Mouse (Mus musculus): Measurements from ENCODE around the gene Ms4a6c.
"Not testable (repeated sequence)": the region's sequence is repeated elsewhere in the genome, so short reads cannot be mapped to it uniquely, and the experiment has no call there.

The Ms4a6c gene

DNA sequence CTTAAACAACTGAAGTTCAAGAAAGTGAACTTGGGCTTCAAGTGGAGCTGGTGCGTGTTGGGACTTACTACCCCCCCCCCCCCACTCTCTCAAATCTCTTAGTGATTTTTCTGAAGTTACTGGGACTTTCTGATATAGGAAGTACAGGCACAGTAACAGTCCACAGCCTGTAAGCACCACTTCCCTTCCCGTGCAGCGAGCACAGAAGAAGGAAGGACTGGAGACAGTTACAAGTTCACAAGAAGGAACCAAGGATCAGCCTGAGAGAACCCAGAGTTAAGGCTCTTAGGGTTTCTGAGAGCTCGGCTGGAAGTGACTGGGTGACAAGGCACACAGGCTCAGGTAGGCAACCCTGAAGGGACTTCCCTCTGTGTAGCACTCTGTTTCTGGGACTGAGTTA is at the start of gene Ms4a6c:
Gene Ms4a6c, plus strand, starts transcription at position 152 of the 400 bp plus-strand sequence.
- not testable (repeated sequence) for DNase-seq

DNA sequence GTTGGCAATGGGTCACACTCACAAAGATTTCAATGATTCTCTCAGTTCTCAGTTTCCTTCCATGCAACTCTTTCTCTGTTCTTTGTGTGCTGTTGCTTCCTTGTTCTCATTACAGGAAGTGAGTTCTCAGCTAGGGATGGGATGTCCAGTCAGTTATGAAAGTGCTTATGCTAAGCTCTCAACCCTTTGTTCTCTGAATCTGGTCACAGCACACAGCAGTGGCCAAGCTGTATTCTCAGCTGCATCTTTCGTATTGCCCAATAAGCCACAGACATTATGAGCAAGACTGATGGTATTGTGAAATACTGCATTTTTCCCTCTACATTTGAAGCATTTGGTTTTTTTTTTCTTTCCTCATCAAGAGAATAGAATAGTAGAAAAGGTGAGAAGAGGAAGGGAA is 38.0 kb upstream of the Ms4a6c start:
- DNase-seq: not testable (repeated sequence)

DNA sequence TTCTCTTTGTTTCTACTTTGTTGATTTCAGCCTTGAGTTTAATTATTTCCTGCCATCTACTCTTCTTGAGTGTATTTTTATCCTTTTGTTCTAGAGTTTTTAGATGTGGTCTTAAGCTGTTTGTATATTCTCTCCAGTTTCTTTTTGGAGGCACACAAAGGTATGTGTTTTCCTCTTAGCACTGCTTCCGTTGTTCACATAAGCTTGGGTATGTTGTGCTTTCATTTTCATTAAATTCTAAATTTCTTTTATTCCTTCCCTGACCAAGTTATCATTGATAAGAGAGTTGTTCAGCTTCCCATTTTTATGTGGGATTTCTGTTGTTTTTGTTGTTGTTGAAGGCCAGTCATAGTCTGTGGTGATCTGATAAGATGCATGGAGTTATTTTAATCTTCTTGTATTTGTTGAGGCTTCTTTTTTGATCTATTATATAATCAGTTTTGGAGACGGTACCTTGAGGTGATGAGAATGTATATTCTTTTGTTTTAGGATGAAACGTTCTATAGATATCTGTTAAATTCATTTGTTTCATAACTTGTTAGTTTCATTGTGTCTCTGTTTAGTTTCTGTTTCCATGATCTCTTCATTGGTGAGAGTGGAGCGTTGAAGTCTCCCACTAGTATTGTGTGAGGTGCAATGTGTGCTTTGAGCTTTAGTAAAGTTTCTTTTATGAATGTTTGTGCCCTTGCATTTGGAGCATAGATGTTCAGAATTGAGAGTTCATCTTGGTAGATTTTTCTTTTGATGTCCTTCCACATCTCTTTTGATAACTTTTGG is 33.9 kb upstream of the Ms4a6c start:
- DNase-seq: no peak

GRCm38 (mm10) chr19:11443338-11443737 is 25.8 kb upstream of the Ms4a6c start, which contains the start of gene Ms4a4b:
TSS of gene Ms4a4b (plus strand) at chr19:11443553.
- DNase-seq: no peak

GRCm38 (mm10) chr19:11443964-11444363 is 25.2 kb upstream of the Ms4a6c start:
- DNase-seq: no peak

- no peak for DNase-seq
These were observed 21.9 kb upstream of the Ms4a6c start for GRCm38 (mm10) chr19:11447238-11447637.

DNA sequence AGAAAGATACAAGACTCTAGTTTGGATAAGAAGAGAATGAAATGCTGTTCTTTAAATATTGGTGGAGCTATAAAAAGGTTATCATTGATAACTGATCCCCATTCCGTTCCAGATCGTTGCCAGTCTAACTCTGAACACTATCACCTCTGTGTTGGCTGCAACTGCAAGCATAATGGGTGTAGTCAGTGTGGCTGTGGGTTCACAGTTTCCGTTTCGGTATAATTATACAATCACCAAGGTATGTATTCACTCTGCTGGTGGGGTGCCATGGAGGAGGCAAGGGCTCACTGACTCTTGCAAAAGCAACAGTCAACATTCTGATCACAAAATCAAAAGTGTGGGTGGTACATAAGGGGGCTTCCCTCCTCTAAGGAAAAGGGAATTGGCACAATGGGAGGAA is 10.1 kb upstream of the Ms4a6c start:
- DNase-seq: not testable (repeated sequence)

GRCm38 (mm10) chr19:11464795-11465194 is 4.4 kb upstream of the Ms4a6c start:
- not testable (repeated sequence) for DNase-seq

DNA sequence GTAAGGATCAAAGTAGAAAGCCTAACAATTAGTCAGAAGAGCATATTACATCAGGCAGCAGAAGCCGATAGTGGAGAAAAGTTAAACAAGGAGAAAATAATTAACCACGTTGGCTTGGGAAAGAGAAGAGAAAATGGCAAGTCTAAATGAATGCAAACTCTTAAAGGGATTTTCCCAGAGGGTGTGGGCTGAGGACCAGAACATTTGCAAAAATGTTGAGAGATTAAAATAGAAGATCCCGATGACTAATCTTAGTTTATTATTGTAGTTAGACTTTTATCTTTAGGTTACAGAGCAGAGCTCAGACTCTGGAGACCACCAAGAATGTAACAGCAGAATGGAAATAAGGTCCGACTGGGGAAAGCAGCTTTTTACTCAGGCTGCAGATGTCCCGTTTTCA is 2.7 kb upstream of the Ms4a6c start:
- DNase-seq: no peak

GRCm38 (mm10) chr19:11468361-11468760 is 805 bp upstream of the Ms4a6c start:
- DNase-seq: not testable (repeated sequence)

DNA sequence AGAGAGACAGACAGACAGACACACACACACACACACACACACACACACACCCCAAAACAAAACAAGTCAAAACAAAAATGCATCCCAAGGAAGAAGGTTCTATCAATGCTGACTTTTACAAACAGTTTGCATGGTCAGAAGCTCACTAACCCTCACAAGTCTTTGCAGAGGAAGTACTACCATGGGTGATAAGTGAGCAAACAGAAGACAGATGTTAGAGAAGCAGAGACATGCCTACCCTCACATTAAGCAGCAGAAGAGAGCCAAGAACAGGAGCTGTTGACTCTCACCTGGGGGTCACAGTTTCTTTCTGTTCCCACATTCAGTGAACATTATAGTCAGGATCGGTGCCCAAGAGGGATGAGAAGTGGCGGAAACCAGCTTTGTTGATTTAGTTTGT is 10.5 kb downstream of the Ms4a6c start:
- DNase-seq: no peak

GRCm38 (mm10) chr19:11482684-11483083 is 13.5 kb downstream of the Ms4a6c start:
- DNase-seq: no peak

- DNase-seq: no peak
These were observed 14.8 kb downstream of the Ms4a6c start for GRCm38 (mm10) chr19:11483941-11484340.

- no peak for DNase-seq
These were observed 15.2 kb downstream of the Ms4a6c start for GRCm38 (mm10) chr19:11484388-11484787.

DNA sequence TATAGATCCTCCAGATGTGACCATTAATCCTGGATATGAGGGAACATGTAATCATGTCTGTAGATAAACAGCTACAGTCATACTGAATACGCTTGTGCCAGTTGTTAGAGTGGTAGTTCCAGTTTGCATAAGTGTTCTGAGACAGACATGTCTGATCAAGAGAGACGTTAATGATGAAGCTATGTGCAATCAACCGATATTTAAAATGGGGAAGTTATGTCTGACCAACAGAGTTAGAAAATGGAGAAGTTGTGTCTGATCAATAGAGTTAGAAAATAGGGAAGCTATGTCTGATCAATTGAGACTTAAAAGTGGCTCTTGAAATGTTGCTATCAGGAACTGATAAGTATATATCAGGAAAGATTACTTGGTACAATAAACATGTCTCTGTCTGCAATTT is 16.1 kb downstream of the Ms4a6c start:
- no peak for DNase-seq

GRCm38 (mm10) chr19:11485746-11486145 is 16.6 kb downstream of the Ms4a6c start, which contains the start of gene Gm8369:
TSS of gene Gm8369 (plus strand) at chr19:11485938.
- DNase-seq: no peak

- no peak for DNase-seq
These were observed 17.4 kb downstream of the Ms4a6c start for GRCm38 (mm10) chr19:11486599-11486998.

GRCm38 (mm10) chr19:11491406-11492189 is 22.4 kb downstream of the Ms4a6c start:
- no peak for DNase-seq

DNA sequence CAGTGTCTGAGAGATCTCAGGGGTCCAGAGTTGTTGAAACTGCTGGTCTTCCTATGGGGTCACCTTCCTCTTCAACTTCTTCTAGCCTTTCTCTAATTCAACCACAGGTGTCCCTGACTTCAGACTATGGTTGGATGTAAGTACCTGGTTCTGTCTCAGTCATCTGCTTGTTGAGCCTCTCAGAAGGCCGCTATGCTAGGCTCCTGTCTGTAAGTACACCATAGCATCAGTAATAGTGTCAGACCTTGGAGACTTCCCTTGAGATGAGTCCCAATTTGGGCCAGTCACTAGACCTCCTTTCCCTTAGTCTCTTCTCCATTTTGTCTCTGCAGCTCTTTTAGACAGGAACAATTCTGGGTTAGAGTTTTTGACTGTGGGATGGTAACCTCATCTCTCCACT is 23.5 kb downstream of the Ms4a6c start:
- no peak for DNase-seq

DNA sequence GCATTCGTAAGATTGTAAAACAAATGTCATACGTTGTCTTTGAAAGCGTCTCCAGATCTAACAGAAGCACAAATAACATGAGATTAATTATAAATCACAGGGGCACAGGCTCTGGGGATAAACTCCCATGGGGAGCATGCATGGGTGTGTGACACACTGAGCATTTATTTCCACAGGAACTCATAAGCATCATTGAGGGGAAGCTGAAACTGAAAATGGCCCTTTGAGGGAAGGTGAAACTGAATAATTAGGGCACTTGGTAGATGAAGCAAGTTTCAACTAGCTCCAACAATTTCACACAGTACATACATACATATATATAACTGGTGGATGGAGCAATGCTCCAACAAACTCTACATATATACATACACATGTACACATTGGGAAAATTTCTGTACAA is 25.4 kb downstream of the Ms4a6c start:
- no peak for DNase-seq

GRCm38 (mm10) chr19:11496361-11496760 is 27.2 kb downstream of the Ms4a6c start:
- DNase-seq: no peak

- not testable (repeated sequence) for DNase-seq
These were observed 28.1 kb downstream of the Ms4a6c start for GRCm38 (mm10) chr19:11497300-11497699.

DNA sequence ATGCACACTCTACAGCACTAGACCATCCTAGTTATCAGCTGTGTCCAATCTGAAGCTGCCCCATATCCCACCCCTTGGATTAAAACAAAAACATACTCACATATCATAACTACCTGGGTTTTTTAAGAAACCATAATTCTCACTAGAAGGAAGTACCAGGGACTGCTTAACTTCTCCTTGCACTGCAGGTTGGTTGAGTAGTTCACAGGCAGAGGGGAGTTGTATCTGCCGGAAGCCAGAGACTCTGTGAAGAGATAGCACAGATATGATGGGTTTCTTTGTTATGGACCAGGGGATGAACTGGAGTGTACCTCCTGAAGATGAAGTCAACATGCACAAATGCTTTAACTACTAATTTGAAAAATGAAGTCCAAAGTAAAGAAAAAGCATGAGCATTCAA is 31.6 kb downstream of the Ms4a6c start:
- DNase-seq: no peak

GRCm38 (mm10) chr19:11501326-11501725 is 32.2 kb downstream of the Ms4a6c start:
- no peak for DNase-seq

All from lung, postnatal 4 days (tissue).